Mouse (Mus musculus) liver, embryonic 16.5 days (tissue): ENCODE measurements at regions not wholly inside any gene's neighbourhood (a gene's known extent, or its start where the extent isn't known, plus 50 kb on each side); places are given as distances from the start of the nearest gene placed in this dataset.

Experiments
- ATAC-seq: fragments of 200-750 bp; cut with Nextera tagmentation; 2 replicates; pipeline ENCODE4 v1.8.0; 2017; ENCODE audit warnings: low read depth, mild to moderate bottlenecking, moderate number of reproducible peaks, moderate library complexity
- H3K27ac ChIP-seq: fragments of 300-500 bp; sonication (generic); 2 replicates; pipeline ENCODE4 v1.5.1; 2014; ENCODE audit warnings: mild to moderate bottlenecking, low read length
- H3K27me3 ChIP-seq: fragments of 300-500 bp; sonication (generic); 2 replicates; pipeline ENCODE4 v1.6.1; 2014; ENCODE audit warnings: low read depth, low read length, mixed read lengths; ENCODE audit not compliant: control insufficient read depth, insufficient read depth
- H3K36me3 ChIP-seq: fragments of 300-500 bp; sonication (generic); 2 replicates; pipeline ENCODE4 v1.6.1; 2014; ENCODE audit warnings: mild to moderate bottlenecking; ENCODE audit not compliant: control insufficient read depth, insufficient read depth
- H3K4me1 ChIP-seq: fragments of 300-500 bp; sonication (generic); 2 replicates; pipeline ENCODE4 v1.6.1; 2014; ENCODE audit warnings: low read depth, low read length, mixed read lengths; ENCODE audit not compliant: control insufficient read depth
- H3K4me2 ChIP-seq: fragments of 300-500 bp; sonication (generic); 2 replicates; pipeline ENCODE4 v1.6.1; 2014; ENCODE audit warnings: low read depth, low read length, mixed read lengths
- H3K4me3 ChIP-seq: fragments of 300-500 bp; sonication (generic); 2 replicates; pipeline ENCODE4 v1.5.1; 2014; ENCODE audit warnings: low read depth, mild to moderate bottlenecking, low read length
- H3K9ac ChIP-seq: fragments of 300-500 bp; sonication (generic); 2 replicates; pipeline ENCODE4 v1.6.1; 2014; ENCODE audit warnings: low read depth, low read length
- H3K9me3 ChIP-seq: fragments of 300-500 bp; sonication (generic); replicated peaks from 2 replicates; pipeline ENCODE4 v1.6.1; 2016; ENCODE audit warnings: low read length; ENCODE audit not compliant: control insufficient read depth
- WGBS: fragments of 180-500 bp; shearing (Covaris S2); extraction: QIAGEN DNeasy Blood & Tissue Kit; methylation state at CpG from one replicate; pipeline ENCODE4 v1.1.7; 2014; ENCODE audit not compliant: insufficient replicate concordance; 5-methylcytosine and 5-hydroxymethylcytosine counted together

- no peak overlapping the region for H3K4me2 ChIP-seq
Observed at GRCm38 (mm10) chr12:16477572-16477971, 133.2 kb downstream of the Lpin1 start.

GRCm38 (mm10) chr12:16474361-16475080 lies 136.2 kb downstream of the Lpin1 start:
- Histone ChIP-seq H3K4me3 (no peak overlapping the region), H3K9me3 (no peaks in the 10 kb centered on the region), H3K27me3 (no peaks in the 10 kb centered on the region), H3K4me1 (no peaks in the 10 kb centered on the region), H3K4me2 (no peak overlapping the region), H3K27ac (no peak overlapping the region), H3K9ac (no peak overlapping the region), H3K36me3 (no peaks in the 10 kb centered on the region)
- 55% methylated on average over 4 of the region's 4 CpGs for WGBS
- no peak for ATAC-seq

More at GRCm38 (mm10) chr12:16477572-16477971, 133.2 kb downstream of the Lpin1 start:
- Histone ChIP-seq H3K9me3 (no peaks in the 10 kb centered on the region), H3K4me1 (no peaks in the 10 kb centered on the region), H3K9ac (no peak overlapping the region), H3K27ac (no peak overlapping the region), H3K27me3 (no peaks in the 10 kb centered on the region), H3K4me3 (no peak overlapping the region), H3K36me3 (no peaks in the 10 kb centered on the region)
- ATAC-seq = no peak
- 56% methylated on average over 2 of the region's 2 CpGs for WGBS

- Histone ChIP-seq H3K4me1 (no peaks in the 10 kb centered on the region), H3K27me3 (no peaks in the 10 kb centered on the region), H3K27ac (no peak overlapping the region), H3K4me2 (no peak overlapping the region), H3K36me3 (no peaks in the 10 kb centered on the region), H3K9ac (no peak overlapping the region), H3K9me3 (no peaks in the 10 kb centered on the region), H3K4me3 (no peak overlapping the region)
- ATAC-seq = no peak
- WGBS = 59% methylated on average over 6 of the region's 6 CpGs
Observed at GRCm38 (mm10) chr12:16457419-16457818, 153.3 kb downstream of the Lpin1 start.

- 43% methylated on average over 3 of the region's 3 CpGs for WGBS
- Histone ChIP-seq H3K4me2 (no peak overlapping the region), H3K4me1 (no peaks in the 10 kb centered on the region), H3K9me3 (no peaks in the 10 kb centered on the region), H3K4me3 (no peak overlapping the region), H3K36me3 (no peaks in the 10 kb centered on the region), H3K9ac (no peak overlapping the region), H3K27ac (no peak overlapping the region), H3K27me3 (no peaks in the 10 kb centered on the region)
- no peak for ATAC-seq
Observed at GRCm38 (mm10) chr12:16450771-16451435, 159.9 kb downstream of the Lpin1 start.

GRCm38 (mm10) chr12:16438717-16439116 lies 172.0 kb downstream of the Lpin1 start:
- H3K9me3 ChIP-seq = no peaks in the 10 kb centered on the region
- no peak for ATAC-seq
- no peaks in the 10 kb centered on the region for H3K4me1 ChIP-seq
- no peaks in the 10 kb centered on the region for H3K36me3 ChIP-seq
- H3K4me2 ChIP-seq = no peak overlapping the region
- WGBS = 64% methylated on average over 5 of the region's 5 CpGs
- H3K27ac ChIP-seq = no peak overlapping the region
- H3K27me3 ChIP-seq = no peaks in the 10 kb centered on the region
- no peak overlapping the region for H3K4me3 ChIP-seq
- no peak overlapping the region for H3K9ac ChIP-seq

GRCm38 (mm10) chr12:16436961-16437360 lies 173.8 kb downstream of the Lpin1 start:
- 72% methylated on average over 1 of the region's 1 CpGs for WGBS
- H3K9ac ChIP-seq = no peak overlapping the region
- H3K36me3 ChIP-seq = no peaks in the 10 kb centered on the region
- no peaks in the 10 kb centered on the region for H3K27me3 ChIP-seq
- H3K4me1 ChIP-seq = no peaks in the 10 kb centered on the region
- ATAC-seq = no peak
- no peaks in the 10 kb centered on the region for H3K9me3 ChIP-seq
- H3K4me3 ChIP-seq = no peak overlapping the region
- H3K4me2 ChIP-seq = no peak overlapping the region
- H3K27ac ChIP-seq = no peak overlapping the region

- Histone ChIP-seq H3K27ac (no peak overlapping the region), H3K36me3 (no peaks in the 10 kb centered on the region), H3K9ac (no peak overlapping the region), H3K4me1 (no peaks in the 10 kb centered on the region), H3K4me3 (no peak overlapping the region), H3K27me3 (no peaks in the 10 kb centered on the region), H3K4me2 (no peak overlapping the region), H3K9me3 (no peaks in the 10 kb centered on the region)
- 37% methylated on average over 1 of the region's 1 CpGs for WGBS
- ATAC-seq = no peak
Observed at GRCm38 (mm10) chr12:16436255-16436654, 174.5 kb downstream of the Lpin1 start.

- Histone ChIP-seq H3K4me3 (no peak overlapping the region), H3K27me3 (no peaks in the 10 kb centered on the region), H3K9me3 (no peaks in the 10 kb centered on the region), H3K9ac (no peak overlapping the region), H3K4me1 (no peaks in the 10 kb centered on the region), H3K4me2 (no peak overlapping the region), H3K27ac (no peak overlapping the region), H3K36me3 (no peaks in the 10 kb centered on the region)
- no peak for ATAC-seq
- WGBS = 74% methylated on average over 1 of the region's 1 CpGs
Observed at GRCm38 (mm10) chr12:16434739-16435138, 176.0 kb downstream of the Lpin1 start.

- no peak overlapping the region for H3K27ac ChIP-seq
Observed at GRCm38 (mm10) chr12:16434225-16434624, 176.5 kb downstream of the Lpin1 start.

More at GRCm38 (mm10) chr12:16434225-16434624, 176.5 kb downstream of the Lpin1 start:
- no peak overlapping the region for H3K4me2 ChIP-seq
- no peak overlapping the region for H3K4me3 ChIP-seq
- no peaks in the 10 kb centered on the region for H3K9me3 ChIP-seq
- H3K4me1 ChIP-seq = no peaks in the 10 kb centered on the region
- 41% methylated on average over 1 of the region's 1 CpGs for WGBS
- ATAC-seq = no peak
- H3K9ac ChIP-seq = no peak overlapping the region
- no peaks in the 10 kb centered on the region for H3K36me3 ChIP-seq
- H3K27me3 ChIP-seq = no peaks in the 10 kb centered on the region
